ENCODE assay signal across 10 mouse cellular contexts in genomic region chr11:87595976-87596375, GRCm38 (mm10). TPM values are rescaled to one million over a fixed set of nuclear protein-coding genes. Genes with fewer than 3 reads are reported as not detected.
A peak's percentile ranks its signal among the peaks of the same experiment; 100 is the strongest.
DNase-seq lines count a peak whose midpoint lies in the region; ATAC-seq and TF ChIP-seq lines count a peak whose summit lies in the region.
"Had no signal": no experiment of that assay in that cellular context is flagged by ENCODE, and none has a peak within 500 bp of the region (broad histone marks: within the 10 kb centered on the region; RNA-seq: fewer than 3 reads in every experiment).

No protein-coding gene starts in this region.

- WGBS in heart, postnatal 0 days: 16% methylated on average over 7 of the region's 7 CpGs

- peak overlapping the region; percentile 98 for H3K4me2 ChIP-seq in heart, postnatal 0 days (ENCODE audit: low read depth, low read length)

- peak overlapping the region; percentile 9 for H3K27ac ChIP-seq in heart, postnatal 0 days (ENCODE audit: low read depth)

- no peaks in the 10 kb centered on the region for H3K9me3 ChIP-seq in heart, postnatal 0 days (replicated peaks; ENCODE audit: control insufficient read depth, low read length)

- TF ChIP-seq EP300 in heart, postnatal 0 days (IDR thresholded peaks at IDR 0.05; ENCODE audit: low read depth): no peak

- no peak for TF ChIP-seq CTCF in heart, postnatal 0 days (IDR thresholded peaks at IDR 0.05; ENCODE audit: low read depth)

- H3K4me1 ChIP-seq in heart, postnatal 0 days (ENCODE audit: control insufficient read depth, insufficient read depth): peaks cover 14% of the 10 kb centered on the region

- DNase-seq in embryo, embryonic 11 days: peak; percentile 46
- DNase-seq in embryo, embryonic 10.5 days (ENCODE audit: low spot score): no peak
- DNase-seq in ovary, postnatal 36 days (ENCODE audit: low spot score): peak; percentile 10
- DNase-seq in ovary, postnatal 14 days (ENCODE audit: low spot score): no peak
- no peak for DNase-seq in heart, postnatal 0 days (ENCODE audit: low spot score)
- peak; percentile 18 for DNase-seq in mesoderm, embryonic 11.5 days (ENCODE audit: low read depth, low spot score)
- DNase-seq in spleen, adult 18-20 months: no peak
- DNase-seq in natural killer cell, adult 2 months (ENCODE audit: low spot score in 2 of 2): no peak

- H3K36me3 ChIP-seq in heart, postnatal 0 days (replicated peaks; ENCODE audit: control insufficient read depth, insufficient read depth, low read length): peaks cover 44% of the 10 kb centered on the region

- no peaks in the 10 kb centered on the region for H3K27me3 ChIP-seq in heart, postnatal 0 days (ENCODE audit: control insufficient read depth, insufficient read depth, low read length)

- H3K9ac ChIP-seq in heart, postnatal 0 days (replicated peaks; ENCODE audit: low read depth, low read length): peak overlapping the region; percentile 70

- H3K4me3 ChIP-seq in heart, postnatal 0 days (ENCODE audit: low read depth, low read length): peak overlapping the region; percentile 63

- ATAC-seq in heart, postnatal 0 days (ENCODE audit: insufficient read depth, low read depth): no peak

RNA-seq across cellular contexts. Expression of gene Mtmr4, which starts 4.0 kb away (rescaled TPM):
- 12.4 and 17.3 TPM in 2 replicates for total RNA-seq in heart, postnatal 0 days (2014; rRNA removed; ENCODE audit: low replicate concordance)
- polyA plus RNA-seq in heart, postnatal 0 days (2015; fragmentation: Nextera tagmentation; extraction: Ambion mirVana): 6.0 and 7.0 TPM in 2 replicates

RNA-seq across cellular contexts. Expression of gene Hsf5, which starts 21.0 kb away (rescaled TPM):
- total RNA-seq in heart, postnatal 0 days (2014; rRNA removed; ENCODE audit: low replicate concordance): not detected in 2 replicates
- 0.03 TPM in 1 of 2 replicates, not detected in the other for polyA plus RNA-seq in heart, postnatal 0 days (2015; fragmentation: Nextera tagmentation; extraction: Ambion mirVana)
- total RNA-seq: MEL had no signal

RNA-seq across cellular contexts. Expression of gene Sept4, which starts 27.3 kb away (rescaled TPM):
- total RNA-seq in heart, postnatal 0 days (2014; rRNA removed; ENCODE audit: low replicate concordance): 13.9 and 20.6 TPM in 2 replicates
- 47.8 and 49.1 TPM in 2 replicates for polyA plus RNA-seq in heart, postnatal 0 days (2015; fragmentation: Nextera tagmentation; extraction: Ambion mirVana)

RNA-seq across cellular contexts. Expression of gene Gm11492, which starts 29.5 kb away (rescaled TPM):
- not detected in 2 replicates for total RNA-seq in heart, postnatal 0 days (2014; rRNA removed; ENCODE audit: low replicate concordance)
- polyA plus RNA-seq in heart, postnatal 0 days (2015; fragmentation: Nextera tagmentation; extraction: Ambion mirVana): not detected in 2 replicates
- total RNA-seq: layer of hippocampus, adult 18-20 months; MEL had no signal

Comparison
In these comparisons a context has a peak if more than half of its experiments do, and no peak if none do; other contexts are left out.
1. DNase-seq: peak in embryo, embryonic 11 days (single experiment), ovary, postnatal 36 days (single experiment) and mesoderm, embryonic 11.5 days (single experiment); none in embryo, embryonic 10.5 days (single experiment), ovary, postnatal 14 days (single experiment), heart, postnatal 0 days (single experiment), spleen, adult 18-20 months (0 of 2) and natural killer cell, adult 2 months (0 of 2).